Mouse (Mus musculus) testis, postnatal 14 days (tissue): ENCODE measurements around the gene Ptprm.

Experiments used
- DNase-seq: peaks from one replicate; pipeline ENCODE4 v3.0.0; 2021; ENCODE audit warnings: low spot score

Gene Ptprm

DNA sequence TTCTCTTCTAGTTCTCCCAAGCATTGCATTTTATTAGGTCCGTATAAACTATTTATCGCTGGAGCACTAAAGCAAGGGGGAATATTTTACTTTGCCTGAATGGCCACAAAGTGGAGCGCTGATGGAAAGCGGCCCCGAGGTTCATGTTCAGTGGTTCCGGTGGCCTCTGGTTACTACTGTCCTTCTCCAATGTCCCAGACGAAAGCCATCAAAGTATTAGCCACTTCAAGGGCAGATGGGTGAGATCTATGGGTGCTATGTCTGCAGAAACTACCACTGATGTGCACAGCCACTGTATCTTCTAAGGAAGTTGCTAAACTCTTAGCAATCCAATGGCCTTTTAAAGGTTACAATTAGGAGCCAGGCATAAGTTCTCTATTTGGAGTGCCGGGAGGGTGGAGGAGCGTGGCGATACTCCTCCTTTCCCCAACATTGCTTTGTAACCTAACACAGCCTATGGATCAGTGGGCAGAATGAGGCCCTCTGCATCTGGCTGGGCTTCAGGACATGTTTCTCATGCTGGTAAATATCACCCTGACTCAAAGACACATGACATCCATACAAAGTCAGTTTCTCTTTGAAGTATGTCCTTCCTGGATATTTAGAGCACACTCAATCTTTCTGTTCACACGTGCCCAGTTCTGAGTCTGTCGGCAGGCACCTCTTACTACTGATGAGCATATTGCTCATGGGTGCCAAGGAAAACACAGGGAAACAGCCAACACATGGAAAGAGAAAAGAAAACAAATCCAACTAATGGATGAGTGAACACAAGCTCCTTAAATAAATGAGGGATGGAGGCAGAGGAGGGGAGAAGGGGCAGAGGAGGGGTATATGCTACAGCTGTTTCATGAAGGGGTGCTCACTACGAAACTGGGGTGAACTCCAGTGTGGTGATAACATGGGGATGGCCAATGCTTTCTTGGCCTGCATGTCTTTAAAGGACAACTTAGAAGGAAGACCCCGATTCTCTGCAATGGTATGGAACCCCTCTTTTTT, 584.6 kb downstream of the Ptprm start:
- no peak for DNase-seq

DNA sequence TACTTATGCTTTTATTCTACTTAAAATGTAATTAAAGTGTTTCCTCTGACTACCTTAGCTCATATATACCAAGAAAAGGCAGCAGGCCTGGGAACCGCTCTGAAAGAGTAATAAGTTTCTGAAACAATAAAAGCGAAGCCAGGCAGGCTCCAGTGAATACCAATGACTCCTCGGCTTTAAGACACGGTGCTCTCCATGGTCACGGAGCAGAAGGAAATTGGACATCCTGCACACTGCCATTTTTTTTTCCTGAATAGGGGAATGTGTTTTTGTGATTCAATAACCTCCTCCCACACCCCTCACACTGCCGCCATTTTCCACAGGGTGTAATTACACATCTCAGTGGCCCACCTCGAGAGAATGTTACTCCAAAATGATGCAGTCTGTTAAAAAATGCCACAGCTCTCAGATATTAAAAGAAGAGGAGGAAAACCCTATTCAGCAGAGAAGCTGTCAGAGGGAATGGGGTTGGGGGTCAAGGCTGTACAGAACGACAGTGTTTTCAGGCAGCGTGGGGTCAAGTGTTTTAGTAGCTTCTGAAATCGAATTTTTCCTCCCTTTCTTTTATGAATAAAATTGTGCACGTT, 585.5 kb downstream of the Ptprm start:
- no peak for DNase-seq

DNA sequence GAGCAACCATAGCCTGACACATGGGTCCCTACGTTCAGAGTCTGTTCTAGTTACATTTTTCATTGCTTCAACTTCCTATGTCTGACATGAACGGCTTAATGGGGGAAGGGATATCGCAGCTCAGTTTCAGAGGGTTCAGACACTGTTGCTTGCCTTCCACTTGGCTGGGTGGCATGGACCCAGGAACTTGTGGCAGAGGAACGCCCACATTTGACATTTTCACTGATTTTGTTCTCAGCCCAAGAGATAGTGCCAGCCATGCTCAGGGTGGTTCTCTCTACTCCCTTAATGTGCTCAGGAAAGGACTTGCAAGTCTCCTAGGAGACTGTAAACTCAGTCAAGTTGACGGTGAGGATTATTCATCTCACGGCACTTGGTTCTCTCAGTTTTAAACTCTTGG, 588.1 kb downstream of the Ptprm start:
- DNase-seq: no peak

GRCm38 (mm10) chr17:66764435-66764834, 589.8 kb downstream of the Ptprm start:
- no peak for DNase-seq

GRCm38 (mm10) chr17:66762716-66763115, 591.5 kb downstream of the Ptprm start:
- no peak for DNase-seq

- no peak for DNase-seq
These were observed 592.6 kb downstream of the Ptprm start for GRCm38 (mm10) chr17:66761326-66762296.

DNA sequence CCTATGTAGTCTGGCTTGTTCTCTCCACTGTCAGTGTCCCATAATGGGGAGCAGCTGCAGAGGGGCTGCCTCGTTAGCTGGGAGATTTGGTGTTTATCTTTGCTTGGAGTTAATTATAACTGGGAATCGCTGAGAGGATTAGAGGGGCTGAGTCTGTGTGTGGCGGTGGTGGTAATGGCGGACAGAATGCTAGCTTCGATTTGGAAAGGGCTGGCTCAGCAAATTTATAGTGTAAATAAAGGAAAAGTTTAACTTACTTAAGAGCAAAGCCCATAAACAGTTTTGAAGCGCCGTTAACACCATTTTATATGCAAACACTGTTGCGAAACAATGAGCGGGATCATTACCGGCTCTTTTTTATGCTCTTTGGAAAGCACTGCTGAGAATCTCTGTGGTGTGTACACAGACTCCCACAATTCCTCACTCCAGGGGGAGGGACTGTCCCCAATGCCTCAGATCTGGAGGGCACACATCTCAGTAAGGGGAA, 597.2 kb downstream of the Ptprm start:
- no peak for DNase-seq

GRCm38 (mm10) chr17:66756500-66756899, 597.8 kb downstream of the Ptprm start:
- DNase-seq: no peak

DNA sequence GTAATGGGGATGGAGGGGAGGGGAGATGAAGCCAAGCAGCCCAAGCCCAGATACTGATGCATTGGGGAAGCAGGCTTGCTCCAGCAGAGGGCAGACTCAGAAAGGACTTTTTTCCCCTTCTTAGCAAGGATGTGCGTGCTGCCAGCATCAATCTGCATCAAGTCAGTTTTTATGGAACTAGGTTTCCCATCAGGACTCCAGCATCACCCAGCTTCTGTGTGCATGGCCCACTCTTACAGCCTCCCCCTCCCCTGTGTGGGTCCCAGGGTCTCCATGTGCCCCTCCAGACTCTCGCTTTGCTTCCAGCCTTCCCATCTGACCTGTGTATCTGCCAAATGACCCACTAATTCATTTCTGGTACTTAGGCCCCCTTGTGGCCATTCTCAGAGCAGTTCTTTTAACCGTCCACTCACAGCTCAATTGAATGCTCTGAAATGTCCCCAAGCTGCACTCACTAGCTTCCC, 599.0 kb downstream of the Ptprm start:
- DNase-seq: no peak

DNA sequence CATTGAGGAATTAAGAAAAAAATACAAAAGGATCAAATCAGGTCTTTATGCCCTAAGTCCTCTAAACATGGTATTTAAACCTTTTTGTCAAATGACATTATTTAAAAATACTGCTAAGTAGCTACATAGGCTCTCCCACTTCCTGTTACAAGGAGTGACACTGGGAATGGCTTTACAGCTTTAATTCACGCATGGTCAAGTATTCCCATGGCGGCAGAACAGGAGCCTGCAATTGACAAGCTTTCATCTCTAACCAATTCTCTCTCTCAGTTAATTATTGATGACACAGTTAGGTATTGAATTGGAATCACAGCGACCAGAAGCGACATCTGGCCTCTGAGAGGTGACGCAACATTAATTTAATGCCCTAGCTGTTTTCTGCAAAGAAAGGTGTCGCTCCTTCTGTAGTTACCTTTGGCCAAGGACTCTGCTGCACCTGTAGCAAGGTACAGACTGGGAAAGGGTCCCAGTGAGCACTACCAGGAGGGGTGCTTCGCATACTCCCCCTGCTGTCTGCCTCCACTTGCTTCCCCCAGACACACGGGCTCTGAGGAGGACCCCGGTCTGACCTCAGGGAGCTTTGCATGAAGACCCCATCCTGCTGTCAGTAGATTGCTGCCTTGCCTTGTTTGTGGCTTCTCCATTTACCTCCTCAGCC, 599.9 kb downstream of the Ptprm start:
- no peak for DNase-seq

GRCm38 (mm10) chr17:66751746-66752145, 602.5 kb downstream of the Ptprm start:
- DNase-seq: no peak

- DNase-seq: no peak
These were observed 603.6 kb downstream of the Ptprm start for GRCm38 (mm10) chr17:66750481-66751206.

DNA sequence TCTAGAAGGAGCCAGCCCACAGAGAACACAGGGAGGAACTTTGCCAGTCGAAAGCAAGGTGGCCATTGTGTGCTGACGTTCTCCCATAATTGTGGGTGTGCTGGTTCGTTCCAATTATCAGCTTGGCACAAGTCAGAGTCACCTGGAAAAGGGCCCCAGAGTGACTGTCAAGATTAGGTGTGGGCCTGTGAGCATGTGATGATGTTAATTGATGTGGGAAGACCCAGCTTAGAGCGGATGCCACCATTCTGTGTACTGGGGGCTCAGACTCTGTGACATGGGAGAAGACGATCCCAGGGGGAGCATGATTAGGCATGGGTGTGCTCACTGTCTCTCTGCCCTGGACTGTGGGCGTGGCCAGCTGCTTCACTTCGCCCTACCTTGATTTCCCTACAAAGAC, 604.3 kb downstream of the Ptprm start:
- no peak for DNase-seq

DNA sequence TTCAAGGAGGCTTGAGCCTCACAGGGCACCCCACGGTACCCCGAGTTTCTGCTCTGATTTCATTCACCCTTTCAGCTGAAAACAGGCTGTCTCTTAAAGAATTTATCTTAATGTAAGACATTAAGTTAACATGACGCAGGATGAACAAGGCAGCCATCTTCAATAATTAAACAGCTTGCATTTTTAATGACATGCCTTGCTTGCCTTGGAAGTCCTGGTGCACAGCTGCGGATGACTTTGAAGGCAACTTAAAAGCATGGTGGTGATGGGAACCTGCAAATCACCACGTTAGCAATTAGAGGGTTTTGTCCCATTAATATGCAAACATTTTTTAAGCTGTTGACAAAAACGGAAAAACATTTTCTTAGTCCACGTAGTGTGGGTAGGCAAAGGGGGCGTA, 607.8 kb downstream of the Ptprm start:
- no peak for DNase-seq

DNA sequence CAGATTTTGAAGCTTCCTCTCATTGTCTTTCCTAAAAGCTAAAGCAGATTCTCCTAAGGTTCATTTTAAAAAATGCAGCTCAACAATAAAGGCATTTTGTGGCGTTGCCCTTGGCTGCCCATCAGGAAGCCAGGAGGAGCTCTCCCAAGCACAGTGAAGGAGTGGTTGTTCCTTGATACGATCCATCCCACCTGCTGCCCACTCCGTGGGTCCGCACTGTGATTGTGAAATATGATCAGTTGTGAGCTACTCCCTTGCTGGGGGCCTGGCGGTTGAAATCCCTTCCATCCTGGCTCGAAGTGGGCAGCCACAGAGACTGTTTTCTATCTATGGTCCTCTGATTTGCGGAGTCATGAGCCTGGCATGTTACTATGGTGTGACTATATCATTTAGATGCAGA, 610.9 kb downstream of the Ptprm start:
- DNase-seq: no peak

- DNase-seq: no peak
These were observed 615.4 kb downstream of the Ptprm start for GRCm38 (mm10) chr17:66738779-66739345.

DNA sequence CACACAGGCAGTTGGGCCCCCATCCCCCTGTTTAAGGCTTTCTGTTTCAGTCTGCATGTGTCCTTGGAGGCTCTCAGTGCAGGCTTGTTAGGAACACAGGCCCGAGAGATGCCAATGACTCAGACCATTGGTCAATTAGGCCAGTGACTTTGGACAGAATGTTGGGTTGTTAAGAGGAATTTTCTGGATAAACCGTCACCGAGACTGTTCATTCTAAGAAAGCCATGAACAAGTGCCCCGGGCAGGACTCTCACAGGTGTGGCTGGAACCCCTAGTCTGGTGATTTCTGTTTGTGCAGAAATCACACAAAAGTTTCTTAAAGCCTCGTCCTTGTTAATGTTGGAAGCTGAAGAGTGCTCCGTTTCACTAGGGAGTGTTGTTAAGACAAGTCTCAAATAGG, 615.9 kb downstream of the Ptprm start:
- DNase-seq: no peak

- DNase-seq: no peak
These were observed 617.8 kb downstream of the Ptprm start for GRCm38 (mm10) chr17:66736450-66736849.

- no peak for DNase-seq
These were observed 620.7 kb downstream of the Ptprm start for GRCm38 (mm10) chr17:66733541-66733940.

GRCm38 (mm10) chr17:66729979-66730378, 624.3 kb downstream of the Ptprm start:
- DNase-seq: no peak
